Mouse (Mus musculus): ENCODE measurements at regions not wholly inside any gene's neighbourhood (a gene's known extent, or its start where the extent isn't known, plus 50 kb on each side); places are given as distances from the start of the nearest gene placed in this dataset.
A peak's percentile ranks its signal among the peaks of the same experiment; 100 is the strongest.

DNA sequence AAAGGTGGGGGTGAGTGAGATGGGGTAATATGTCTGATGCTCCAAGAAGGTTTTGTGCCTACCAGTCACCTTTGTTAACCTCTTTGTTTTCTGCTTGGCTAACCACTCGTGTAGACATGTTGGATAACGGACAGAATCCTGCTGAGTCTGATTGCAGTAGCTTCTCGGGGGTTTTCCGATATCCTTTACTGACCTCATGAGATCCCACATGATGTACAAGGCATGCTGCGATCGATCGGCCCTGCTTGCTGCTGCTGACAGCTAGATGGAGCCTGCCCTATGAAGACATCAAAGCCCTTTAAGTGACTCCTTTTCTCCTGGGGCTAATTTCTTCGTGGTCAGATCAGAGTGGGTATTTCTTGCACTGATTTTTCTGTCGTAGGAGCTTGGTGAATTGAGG lies 591.6 kb downstream of the Tmem132b start:
- DNase-seq (ENCODE audit: low spot score) (no peak), ATAC-seq (ENCODE audit: insufficient number of reproducible peaks, low FRiP score, low TSS enrichment, low read depth) (no peak)
- Histone ChIP-seq H3K4me3 (ENCODE audit: low read depth, low read length) (no peak overlapping the region), H3K9ac (ENCODE audit: low read length) (no peak overlapping the region), H3K36me3 (ENCODE audit: control insufficient read depth, insufficient read depth, low read length) (no peaks in the 10 kb centered on the region), H3K27me3 (ENCODE audit: control insufficient read depth, insufficient read depth, low read length) (no peaks in the 10 kb centered on the region), H3K4me2 (ENCODE audit: low read depth, severe bottlenecking) (no peak overlapping the region), H3K27ac (replicated peaks; ENCODE audit: low read depth, low read length) (no peak overlapping the region), H3K9me3 (ENCODE audit: control insufficient read depth, low read length) (no peaks in the 10 kb centered on the region), H3K4me1 (ENCODE audit: control insufficient read depth, insufficient read depth, low read length) (no peaks in the 10 kb centered on the region)
- WGBS = 84% methylated on average over 9 of the region's 9 CpGs

DNA sequence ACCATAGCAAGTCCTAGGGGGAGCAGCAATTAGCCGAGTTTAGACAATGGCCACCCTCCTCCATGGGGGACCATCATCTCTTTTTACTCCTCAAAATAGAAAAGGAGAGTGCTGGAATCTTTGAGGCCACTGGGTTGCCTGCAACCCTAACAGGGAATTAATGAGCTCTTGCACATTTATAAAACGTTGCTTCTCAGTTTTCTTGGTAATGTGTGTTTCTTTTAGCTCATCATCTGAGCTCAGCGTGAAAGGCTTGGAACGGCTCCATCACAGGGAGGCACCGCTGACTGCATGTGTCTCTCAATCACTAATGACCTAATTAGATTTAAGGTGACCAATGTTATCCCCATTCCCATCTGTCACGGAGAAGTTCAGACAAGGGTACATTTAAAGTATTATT lies 595.9 kb downstream of the Tmem132b start:
- no peak overlapping the region for H3K4me2 ChIP-seq (ENCODE audit: low read depth, severe bottlenecking)
- ATAC-seq (ENCODE audit: insufficient number of reproducible peaks, low FRiP score, low TSS enrichment, low read depth) = no peak
- no peaks in the 10 kb centered on the region for H3K9me3 ChIP-seq (ENCODE audit: control insufficient read depth, low read length)
- no peaks in the 10 kb centered on the region for H3K27me3 ChIP-seq (ENCODE audit: control insufficient read depth, insufficient read depth, low read length)
- DNase-seq (ENCODE audit: low spot score) = no peak
- no peaks in the 10 kb centered on the region for H3K4me1 ChIP-seq (ENCODE audit: control insufficient read depth, insufficient read depth, low read length)
- no peaks in the 10 kb centered on the region for H3K36me3 ChIP-seq (ENCODE audit: control insufficient read depth, insufficient read depth, low read length)
- WGBS = 83% methylated on average over 6 of the region's 6 CpGs
- H3K9ac ChIP-seq (ENCODE audit: low read length) = no peak overlapping the region
- no peak overlapping the region for H3K27ac ChIP-seq (replicated peaks; ENCODE audit: low read depth, low read length)
- H3K4me3 ChIP-seq (ENCODE audit: low read depth, low read length) = no peak overlapping the region

DNA sequence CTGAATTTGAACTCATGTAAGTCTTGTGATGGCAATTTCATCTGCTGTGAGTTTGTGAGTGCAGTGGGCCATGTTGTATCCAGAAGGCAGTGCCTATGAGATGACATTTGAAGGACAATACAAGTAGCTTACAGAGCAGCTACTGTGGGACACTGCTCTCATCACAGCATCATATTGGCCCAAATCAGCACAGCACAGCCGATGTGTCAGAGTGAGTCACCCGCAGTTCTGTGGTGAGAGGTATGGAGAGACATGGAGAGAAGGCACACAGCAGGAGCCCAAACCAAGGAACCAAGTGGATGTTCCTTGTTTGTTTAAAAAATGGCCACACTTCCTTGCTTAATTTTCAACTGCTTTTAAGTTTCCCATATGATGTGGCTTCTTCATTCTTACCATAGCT lies 617.3 kb downstream of the Tmem132b start:
- DNase-seq (ENCODE audit: low spot score) (no peak), ATAC-seq (ENCODE audit: insufficient number of reproducible peaks, low FRiP score, low TSS enrichment, low read depth) (no peak)
- Histone ChIP-seq H3K9me3 (ENCODE audit: control insufficient read depth, low read length) (no peaks in the 10 kb centered on the region), H3K27me3 (ENCODE audit: control insufficient read depth, insufficient read depth, low read length) (no peaks in the 10 kb centered on the region), H3K9ac (ENCODE audit: low read length) (no peak overlapping the region), H3K36me3 (ENCODE audit: control insufficient read depth, insufficient read depth, low read length) (no peaks in the 10 kb centered on the region), H3K4me2 (ENCODE audit: low read depth, severe bottlenecking) (no peak overlapping the region), H3K4me1 (ENCODE audit: control insufficient read depth, insufficient read depth, low read length) (no peaks in the 10 kb centered on the region), H3K27ac (replicated peaks; ENCODE audit: low read depth, low read length) (no peak overlapping the region), H3K4me3 (ENCODE audit: low read depth, low read length) (no peak overlapping the region)
- WGBS = 87% methylated on average over 2 of the region's 2 CpGs

DNA sequence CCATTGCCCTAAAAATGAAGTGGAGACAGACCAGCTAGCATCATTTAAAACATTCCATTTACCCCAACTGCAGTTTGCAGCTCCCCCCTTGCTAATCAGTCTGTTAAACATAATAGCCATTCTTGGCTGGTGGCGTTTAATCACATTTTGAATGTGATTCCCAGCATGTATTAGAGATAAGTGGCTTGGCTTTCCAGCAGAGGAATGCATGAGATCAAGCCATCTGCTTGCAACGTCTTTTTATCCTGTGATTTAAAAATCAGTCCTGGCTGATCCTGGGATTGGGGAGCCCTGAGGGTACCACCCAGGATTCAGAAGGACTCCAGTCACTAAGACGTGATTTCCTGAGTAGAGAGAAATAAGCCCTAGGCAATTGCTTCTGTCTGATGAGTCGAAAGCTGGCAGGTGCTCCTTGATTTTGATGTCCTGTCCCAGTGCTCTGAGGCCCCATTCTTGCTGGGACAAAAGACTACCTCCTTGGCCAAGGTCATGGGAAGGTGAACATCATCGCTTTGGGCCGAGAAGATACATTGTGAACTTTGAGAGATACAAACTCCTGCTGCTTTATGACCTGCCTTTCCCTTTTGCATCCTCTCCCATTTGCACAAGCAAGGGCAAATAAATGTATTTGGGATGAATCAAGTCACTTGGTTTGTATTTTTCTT lies 623.8 kb downstream of the Tmem132b start:
- no peak overlapping the region for H3K9ac ChIP-seq (ENCODE audit: low read length)
- 67% methylated on average over 6 of the region's 6 CpGs for WGBS

DNA sequence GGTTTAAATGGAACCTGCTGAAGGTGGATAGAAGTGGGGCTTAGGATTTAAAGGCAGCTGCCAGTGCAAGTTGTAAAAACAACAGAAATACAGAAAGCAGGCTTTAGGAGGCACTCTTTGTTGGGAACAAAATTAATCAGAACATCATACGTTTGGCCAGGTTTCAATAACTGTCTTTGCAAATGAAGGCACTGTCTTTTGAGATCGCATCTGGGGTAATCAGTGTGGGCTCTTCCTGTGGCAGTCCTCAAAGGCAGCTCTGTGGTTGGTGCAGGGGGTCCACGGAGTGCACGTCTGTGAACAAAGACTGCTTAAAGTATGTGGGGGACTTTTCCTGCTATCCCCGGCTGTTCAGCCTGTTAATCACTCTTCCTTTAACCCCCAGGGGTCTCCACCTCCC lies 654.5 kb downstream of the Tmem132b start:
- ATAC-seq (ENCODE audit: insufficient number of reproducible peaks, low FRiP score, low TSS enrichment, low read depth) (no peak), DNase-seq (ENCODE audit: low spot score) (no peak)
- Histone ChIP-seq H3K27ac (replicated peaks; ENCODE audit: low read depth, low read length) (no peak overlapping the region), H3K4me3 (ENCODE audit: low read depth, low read length) (no peak overlapping the region), H3K27me3 (ENCODE audit: control insufficient read depth, insufficient read depth, low read length) (no peaks in the 10 kb centered on the region), H3K36me3 (ENCODE audit: control insufficient read depth, insufficient read depth, low read length) (no peaks in the 10 kb centered on the region), H3K4me2 (ENCODE audit: low read depth, severe bottlenecking) (no peak overlapping the region), H3K4me1 (ENCODE audit: control insufficient read depth, insufficient read depth, low read length) (no peaks in the 10 kb centered on the region), H3K9me3 (ENCODE audit: control insufficient read depth, low read length) (no peaks in the 10 kb centered on the region), H3K9ac (ENCODE audit: low read length) (no peak overlapping the region)
- WGBS = 71% methylated on average over 5 of the region's 5 CpGs

More for the DNA sequence above, 623.8 kb downstream of the Tmem132b start:
- no peaks in the 10 kb centered on the region for H3K27me3 ChIP-seq (ENCODE audit: control insufficient read depth, insufficient read depth, low read length)
- no peaks in the 10 kb centered on the region for H3K4me1 ChIP-seq (ENCODE audit: control insufficient read depth, insufficient read depth, low read length)
- H3K4me2 ChIP-seq (ENCODE audit: low read depth, severe bottlenecking) = no peak overlapping the region
- DNase-seq (ENCODE audit: low spot score) (no peak), ATAC-seq (ENCODE audit: insufficient number of reproducible peaks, low FRiP score, low TSS enrichment, low read depth) (no peak)
- no peaks in the 10 kb centered on the region for H3K36me3 ChIP-seq (ENCODE audit: control insufficient read depth, insufficient read depth, low read length)
- no peak overlapping the region for H3K4me3 ChIP-seq (ENCODE audit: low read depth, low read length)
- no peak overlapping the region for H3K27ac ChIP-seq (replicated peaks; ENCODE audit: low read depth, low read length)
- no peaks in the 10 kb centered on the region for H3K9me3 ChIP-seq (ENCODE audit: control insufficient read depth, low read length)

DNA sequence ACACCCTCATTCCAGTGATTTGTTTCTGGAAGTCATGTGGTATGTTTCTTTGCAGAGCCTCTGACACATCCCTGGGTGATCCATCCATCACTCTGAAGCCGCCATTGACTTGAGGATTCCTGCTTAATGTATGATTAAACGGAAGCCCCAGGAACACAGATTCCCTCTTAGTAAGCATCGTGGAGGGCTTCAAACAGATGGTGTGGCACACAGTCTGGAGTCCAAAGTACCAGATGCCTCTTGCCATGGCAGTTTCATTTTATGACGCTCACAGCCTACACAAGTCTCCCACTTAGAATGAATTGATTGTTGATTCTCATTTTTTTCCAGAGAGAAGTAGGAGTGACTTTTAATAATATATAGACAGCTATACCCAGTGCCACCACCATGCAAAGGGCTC lies 668.3 kb downstream of the Tmem132b start:
- Histone ChIP-seq H3K4me3 (ENCODE audit: low read depth, low read length) (no peak overlapping the region), H3K36me3 (ENCODE audit: control insufficient read depth, insufficient read depth, low read length) (no peaks in the 10 kb centered on the region), H3K4me2 (ENCODE audit: low read depth, severe bottlenecking) (no peak overlapping the region), H3K4me1 (ENCODE audit: control insufficient read depth, insufficient read depth, low read length) (no peaks in the 10 kb centered on the region), H3K27ac (replicated peaks; ENCODE audit: low read depth, low read length) (no peak overlapping the region), H3K9me3 (ENCODE audit: control insufficient read depth, low read length) (no peaks in the 10 kb centered on the region), H3K9ac (ENCODE audit: low read length) (no peak overlapping the region), H3K27me3 (ENCODE audit: control insufficient read depth, insufficient read depth, low read length) (no peaks in the 10 kb centered on the region)
- WGBS = 70% methylated on average over 4 of the region's 4 CpGs
- DNase-seq (ENCODE audit: low spot score) = no peak
- no peak for ATAC-seq (ENCODE audit: insufficient number of reproducible peaks, low FRiP score, low TSS enrichment, low read depth)

DNA sequence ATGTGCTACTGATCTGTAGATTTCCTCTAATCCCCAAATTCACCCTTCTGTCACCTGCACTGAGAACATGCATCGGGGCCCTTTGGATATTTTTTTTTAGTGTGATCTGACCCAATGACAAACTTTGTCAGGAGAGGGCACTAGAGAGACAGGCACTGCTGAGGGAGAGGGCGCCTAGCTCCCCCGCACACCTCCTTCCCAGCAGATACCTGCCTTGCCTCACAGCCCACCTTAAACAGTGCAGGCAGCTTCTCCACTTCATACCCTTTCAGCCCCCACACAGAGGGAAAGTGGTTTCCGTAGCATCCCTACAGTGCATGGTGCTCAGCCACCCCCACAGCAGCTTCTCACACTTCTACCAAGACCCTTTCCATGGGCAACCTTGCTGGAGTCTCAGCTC lies 670.0 kb downstream of the Tmem132b start:
- Histone ChIP-seq H3K9me3 (ENCODE audit: control insufficient read depth, low read length) (no peaks in the 10 kb centered on the region), H3K36me3 (ENCODE audit: control insufficient read depth, insufficient read depth, low read length) (no peaks in the 10 kb centered on the region), H3K4me1 (ENCODE audit: control insufficient read depth, insufficient read depth, low read length) (no peaks in the 10 kb centered on the region), H3K9ac (ENCODE audit: low read length) (no peak overlapping the region), H3K4me2 (ENCODE audit: low read depth, severe bottlenecking) (no peak overlapping the region), H3K27ac (replicated peaks; ENCODE audit: low read depth, low read length) (no peak overlapping the region), H3K27me3 (ENCODE audit: control insufficient read depth, insufficient read depth, low read length) (no peaks in the 10 kb centered on the region), H3K4me3 (ENCODE audit: low read depth, low read length) (no peak overlapping the region)
- DNase-seq (ENCODE audit: low spot score) = peak; percentile 21
- no peak for ATAC-seq (ENCODE audit: insufficient number of reproducible peaks, low FRiP score, low TSS enrichment, low read depth)
- WGBS = 29% methylated on average over 4 of the region's 4 CpGs

DNA sequence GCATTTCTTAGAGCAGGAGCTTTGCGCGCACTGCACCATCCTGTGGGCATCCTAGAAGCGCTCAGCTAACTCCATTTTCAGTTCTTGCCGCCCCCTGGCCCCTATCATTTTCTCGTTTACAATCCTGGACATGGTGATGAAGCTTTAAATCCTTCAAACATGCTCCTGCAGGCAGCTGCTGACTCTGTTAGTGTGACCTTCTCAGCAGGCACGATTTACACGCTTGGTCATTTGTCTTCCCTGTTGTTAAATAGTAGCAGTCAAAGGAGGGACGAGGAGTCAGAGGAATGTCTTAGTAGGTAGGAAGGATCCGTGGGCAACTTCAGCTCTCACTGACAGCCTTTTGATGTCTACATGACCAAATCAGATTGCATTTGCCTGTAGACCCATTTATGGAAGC lies 670.4 kb downstream of the Tmem132b start:
- Histone ChIP-seq H3K27ac (replicated peaks; ENCODE audit: low read depth, low read length) (no peak overlapping the region), H3K4me2 (ENCODE audit: low read depth, severe bottlenecking) (no peak overlapping the region), H3K27me3 (ENCODE audit: control insufficient read depth, insufficient read depth, low read length) (no peaks in the 10 kb centered on the region), H3K4me3 (ENCODE audit: low read depth, low read length) (no peak overlapping the region), H3K36me3 (ENCODE audit: control insufficient read depth, insufficient read depth, low read length) (no peaks in the 10 kb centered on the region), H3K9me3 (ENCODE audit: control insufficient read depth, low read length) (no peaks in the 10 kb centered on the region), H3K4me1 (ENCODE audit: control insufficient read depth, insufficient read depth, low read length) (no peaks in the 10 kb centered on the region), H3K9ac (ENCODE audit: low read length) (no peak overlapping the region)
- DNase-seq (ENCODE audit: low spot score) = peak; percentile 21
- WGBS = 32% methylated on average over 9 of the region's 9 CpGs
- no peak for ATAC-seq (ENCODE audit: insufficient number of reproducible peaks, low FRiP score, low TSS enrichment, low read depth)

DNA sequence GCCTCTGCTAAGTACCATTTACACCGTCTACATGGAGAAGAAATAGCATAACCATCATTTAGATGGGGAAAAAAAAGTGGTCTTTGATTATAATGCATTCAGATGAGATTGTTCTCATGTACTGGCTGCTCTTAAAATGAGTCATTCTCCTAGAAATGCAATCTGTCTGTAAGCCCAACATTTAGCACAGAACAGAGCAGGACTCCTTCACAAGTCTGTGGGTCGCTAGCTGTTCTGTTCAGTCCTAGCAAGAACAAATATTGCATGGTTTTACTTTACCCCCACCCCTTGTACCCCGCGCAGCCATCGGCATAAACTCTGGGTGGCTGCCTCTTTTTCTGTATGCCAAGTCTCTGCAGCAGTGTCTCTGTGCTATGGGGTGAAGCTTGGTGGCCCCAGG lies 685.4 kb downstream of the Tmem132b start:
- no peak overlapping the region for H3K27ac ChIP-seq (replicated peaks; ENCODE audit: low read depth, low read length)
- H3K4me1 ChIP-seq (ENCODE audit: control insufficient read depth, insufficient read depth, low read length) = no peaks in the 10 kb centered on the region
- no peak overlapping the region for H3K4me3 ChIP-seq (ENCODE audit: low read depth, low read length)
- no peaks in the 10 kb centered on the region for H3K36me3 ChIP-seq (ENCODE audit: control insufficient read depth, insufficient read depth, low read length)
- no peak for DNase-seq (ENCODE audit: low spot score)
- H3K9ac ChIP-seq (ENCODE audit: low read length) = no peak overlapping the region
- ATAC-seq (ENCODE audit: insufficient number of reproducible peaks, low FRiP score, low TSS enrichment, low read depth) = no peak
- H3K4me2 ChIP-seq (ENCODE audit: low read depth, severe bottlenecking) = no peak overlapping the region
- 89% methylated on average over 5 of the region's 5 CpGs for WGBS
- no peaks in the 10 kb centered on the region for H3K27me3 ChIP-seq (ENCODE audit: control insufficient read depth, insufficient read depth, low read length)
- H3K9me3 ChIP-seq (ENCODE audit: control insufficient read depth, low read length) = no peaks in the 10 kb centered on the region

All from limb, embryonic 11.5 days (tissue).